Comparison of ENCODE assay signal across 8 mouse cellular contexts in the genomic region with DNA sequence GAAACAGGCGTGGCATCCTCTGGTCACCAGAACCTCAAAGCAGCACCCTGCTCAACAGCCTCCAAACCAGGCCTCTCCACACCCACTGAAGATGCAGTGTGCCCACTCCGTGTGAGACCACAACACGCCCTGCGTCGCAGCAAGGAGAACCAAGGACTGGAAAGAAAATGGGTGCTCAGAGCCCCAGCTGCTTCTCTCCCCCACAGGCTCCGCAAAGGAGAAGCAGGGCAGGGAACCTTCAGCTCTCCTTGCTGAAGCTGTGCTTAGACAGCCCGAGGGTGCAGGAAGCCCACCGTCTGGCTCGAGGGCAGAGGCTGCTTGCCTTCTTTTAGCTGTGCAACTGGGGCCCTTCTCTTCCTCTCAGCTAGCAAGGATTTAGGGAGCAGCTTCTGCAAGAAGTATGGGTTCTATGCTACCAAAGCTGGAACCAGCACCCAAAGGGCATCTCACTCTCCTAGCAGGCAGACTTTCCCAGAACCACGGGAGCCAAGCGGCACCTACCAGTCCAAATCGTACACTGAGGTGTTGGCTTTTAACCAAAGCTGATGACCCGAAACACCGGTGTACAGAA. TPM values are rescaled to one million over a fixed set of nuclear protein-coding genes. Genes with fewer than 3 reads are reported as not detected.
DNase-seq lines count a peak whose midpoint lies in the region; ATAC-seq and TF ChIP-seq lines count a peak whose summit lies in the region.

No protein-coding gene starts in this region.

- peak overlapping the region; percentile 10 for H3K4me3 ChIP-seq in lung, adult 2 months (replicated peaks; ENCODE audit: extremely low read depth, low read depth, low read length)
- H3K4me3 ChIP-seq in embryonic facial prominence, embryonic 12.5 days = peak overlapping the region; percentile 70
- H3K4me3 ChIP-seq in neural tube, embryonic 12.5 days = peak overlapping the region; percentile 59

- peak overlapping the region; percentile 86 for H3K4me2 ChIP-seq in embryonic facial prominence, embryonic 12.5 days (replicated peaks)
- H3K4me2 ChIP-seq in neural tube, embryonic 12.5 days (replicated peaks) = peak overlapping the region; percentile 72

- peak overlapping the region; percentile 41; the same call in 1 of the 2 replicates for H3K27ac ChIP-seq in embryonic facial prominence, embryonic 12.5 days
- peak overlapping the region; percentile 65 for H3K27ac ChIP-seq in neural tube, embryonic 12.5 days

- no peaks in the 10 kb centered on the region for H3K36me3 ChIP-seq in embryonic facial prominence, embryonic 12.5 days
- H3K36me3 ChIP-seq in neural tube, embryonic 12.5 days = peaks cover 20% of the 10 kb centered on the region

- peak overlapping the region; percentile 69 for H3K9ac ChIP-seq in embryonic facial prominence, embryonic 12.5 days
- peak overlapping the region; percentile 83 for H3K9ac ChIP-seq in neural tube, embryonic 12.5 days

- no peaks in the 10 kb centered on the region; the same call in 1 of the 2 replicates for H3K4me1 ChIP-seq in lung, adult 2 months (ENCODE audit: control insufficient read depth, insufficient read depth, low read length)
- peaks cover 22% of the 10 kb centered on the region for H3K4me1 ChIP-seq in embryonic facial prominence, embryonic 12.5 days
- peaks cover 45% of the 10 kb centered on the region for H3K4me1 ChIP-seq in neural tube, embryonic 12.5 days

- DNase-seq in adrenal gland, postnatal 14 days = peak; percentile 19
- no peak for DNase-seq in adrenal gland, adult 8-10 months
- no peak for DNase-seq in lung, adult 2 months
- DNase-seq in lung, postnatal 36 days = no peak
- peak; percentile 19 to 42 for DNase-seq in kidney, postnatal 25 days
- no peak for DNase-seq in spleen, postnatal 4 days (ENCODE audit: low spot score in 2 of 2)

- no peak for TF ChIP-seq CTCF in lung, adult 2 months (IDR thresholded peaks at IDR 0.05; ENCODE audit: insufficient read depth, low read length)

- TF ChIP-seq POLR2A in lung, adult 2 months (IDR thresholded peaks at IDR 0.05; ENCODE audit: borderline replicate concordance, extremely low read depth, low read depth, low read length) = no peak

- no peaks in the 10 kb centered on the region for H3K27me3 ChIP-seq in embryonic facial prominence, embryonic 12.5 days
- H3K27me3 ChIP-seq in neural tube, embryonic 12.5 days (replicated peaks) = no peaks in the 10 kb centered on the region

- WGBS in lung, adult 2 months = 44% methylated on average over 14 of the region's 14 CpGs
- 24% methylated on average over 14 of the region's 14 CpGs for WGBS in embryonic facial prominence, embryonic 12.5 days
- 17% methylated on average over 14 of the region's 14 CpGs for WGBS in neural tube, embryonic 12.5 days

- no peaks in the 10 kb centered on the region for H3K9me3 ChIP-seq in embryonic facial prominence, embryonic 12.5 days
- no peaks in the 10 kb centered on the region for H3K9me3 ChIP-seq in neural tube, embryonic 12.5 days

- no peak for ATAC-seq in embryonic facial prominence, embryonic 12.5 days (ENCODE audit: insufficient number of reproducible peaks, insufficient read depth, low FRiP score, low TSS enrichment)
- no peak for ATAC-seq in neural tube, embryonic 12.5 days (ENCODE audit: low FRiP score, low read depth)

RNA-seq across cellular contexts. Expression of a gene that starts 1.8 kb away (rescaled TPM):
- 13.0 and 18.7 TPM in 2 replicates for total RNA-seq in adrenal gland, postnatal 14 days (2021)
- total RNA-seq in adrenal gland, adult 8-10 months (2022) = 10 to 100 TPM; 15.5 to 30.7 (median 22.3) TPM
- polyA plus RNA-seq in lung, adult 2 months (2012; rRNA removed) = 1.2 and 1.6 TPM in 2 replicates
- polyA plus RNA-seq in embryonic facial prominence, embryonic 12.5 days (2016; fragmentation: Nextera tagmentation; extraction: Ambion mirVana) = 8.9 and 9.0 TPM in 2 replicates
- polyA plus RNA-seq in neural tube, embryonic 12.5 days (2016; fragmentation: Nextera tagmentation; extraction: Ambion mirVana) = 37.0 and 39.3 TPM in 2 replicates

Comparison
In these comparisons a context has a peak if more than half of its experiments do, and no peak if none do; other contexts are left out.
1. DNase-seq: peak in adrenal gland, postnatal 14 days (single experiment) and kidney, postnatal 25 days (2 of 2); none in adrenal gland, adult 8-10 months (single experiment), lung, adult 2 months (single experiment), lung, postnatal 36 days (single experiment) and spleen, postnatal 4 days (0 of 2).
2. H3K4me3 ChIP-seq: peak in every context shown above with its lines; median percentile 70 in embryonic facial prominence, embryonic 12.5 days; 59 in neural tube, embryonic 12.5 days; 10 in lung, adult 2 months.